Mouse (Mus musculus) erythroblast, embryonic 14.5 days (primary cell): Measurements from ENCODE around the gene Mmd2.

Experiments
- GATA1 ChIP-seq: IDR thresholded peaks from 2 replicates; pipeline ENCODE4 v1.6.1; 2012; ENCODE audit warnings: low read length, inconsistent platforms, mixed read lengths
- TAL1 ChIP-seq: IDR thresholded peaks from 3 replicates; pipeline ENCODE4 v1.6.1; 2012; ENCODE audit warnings: low read length, inconsistent platforms, mixed read lengths

- TF ChIP-seq TAL1 = no peak
- TF ChIP-seq GATA1 = no peak
These were observed 34.1 kb downstream of the Mmd2 start for GRCm38 (mm10) chr5:142574323-142575057.
